Mouse (Mus musculus): ENCODE measurements around the gene Fam131a.

DNA sequence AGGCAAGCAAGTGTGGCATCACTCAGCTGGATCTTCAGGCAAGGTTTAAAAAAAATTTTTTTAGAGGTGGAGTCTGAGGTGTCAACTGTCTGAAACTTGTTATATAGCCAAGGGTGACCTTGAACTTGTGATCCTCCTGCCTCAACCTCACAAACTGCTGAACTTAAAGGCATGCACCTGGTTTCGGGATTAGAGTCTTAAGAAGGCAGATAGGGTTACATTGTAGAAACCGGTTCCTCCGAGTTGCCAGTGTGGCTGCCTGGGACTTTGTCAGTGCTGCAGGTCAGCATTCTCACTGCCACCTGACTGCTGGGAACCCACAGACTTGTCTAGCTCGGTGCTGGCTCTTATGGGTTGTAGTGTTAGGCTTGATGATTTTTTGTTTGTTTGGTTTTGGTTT, 30.2 kb downstream of the Fam131a start:
- TF ChIP-seq CTCF (IDR thresholded peaks at IDR 0.05; ENCODE audit: borderline replicate concordance, insufficient read depth, low read depth, low read length) (no peak), POLR2A (IDR thresholded peaks at IDR 0.05; ENCODE audit: borderline replicate concordance, insufficient read depth, low read length) (no peak)

Measured in cerebellum, adult 2 months (tissue).